Mouse (Mus musculus): ENCODE results near the gene Poldip2.

DNA sequence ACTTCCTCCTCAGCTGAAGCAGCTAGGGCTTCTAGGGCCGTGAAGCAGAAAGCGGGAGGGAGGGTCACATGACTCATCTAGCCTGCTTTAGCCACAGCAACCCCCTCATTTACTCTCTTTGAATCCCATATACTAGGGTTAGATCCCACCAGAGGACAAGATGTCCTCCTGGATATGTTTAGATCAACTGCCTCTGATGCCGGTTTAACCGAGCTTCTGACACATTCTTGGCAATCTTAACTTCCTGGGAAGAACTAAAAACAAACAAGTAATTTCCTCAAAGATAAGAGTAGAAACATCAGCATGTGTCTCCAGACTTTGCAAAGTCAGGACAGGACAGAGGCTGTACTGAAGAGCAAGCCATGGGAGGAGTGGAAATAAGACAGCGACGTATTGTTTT is 54.8 kb downstream of the Poldip2 start:
- no peak for TF ChIP-seq HCFC1 (IDR thresholded peaks at IDR 0.05; ENCODE audit: borderline replicate concordance, insufficient read depth, low read length)
- TF ChIP-seq CHD2 (IDR thresholded peaks at IDR 0.05; ENCODE audit: low read depth, low read length): no peak

Data from ES-E14 (cell line).